Mouse (Mus musculus): Measurements from ENCODE around the gene Smg1.

Smg1 gene

GRCm38 (mm10) chr7:118243453-118244385, at the start of gene Smg1:
Gene Smg1 (minus strand): TSS chr7:118243670.
- DNase-seq (ENCODE audit: low read depth, low spot score), result peak; percentile 98

GRCm38 (mm10) chr7:118283186-118283585, 39.7 kb upstream of the Smg1 start:
- no peak for DNase-seq (ENCODE audit: low read depth, low spot score)

GRCm38 (mm10) chr7:118282543-118282942, 39.1 kb upstream of the Smg1 start:
- no peak for DNase-seq (ENCODE audit: low read depth, low spot score)

- no peak for DNase-seq (ENCODE audit: low read depth, low spot score)
These were observed 36.1 kb upstream of the Smg1 start for GRCm38 (mm10) chr7:118279521-118279920.

GRCm38 (mm10) chr7:118277335-118277910, 34.0 kb upstream of the Smg1 start:
- peak; percentile 82 for DNase-seq (ENCODE audit: low read depth, low spot score)

- no peak for DNase-seq (ENCODE audit: low read depth, low spot score)
These were observed 33.3 kb upstream of the Smg1 start for GRCm38 (mm10) chr7:118276684-118277334.

GRCm38 (mm10) chr7:118275265-118275664, 31.8 kb upstream of the Smg1 start:
- no peak for DNase-seq (ENCODE audit: low read depth, low spot score)

- DNase-seq (ENCODE audit: low read depth, low spot score), result no peak
These were observed 31.4 kb upstream of the Smg1 start for GRCm38 (mm10) chr7:118274851-118275250.

GRCm38 (mm10) chr7:118274169-118274568, 30.7 kb upstream of the Smg1 start:
- no peak for DNase-seq (ENCODE audit: low read depth, low spot score)

GRCm38 (mm10) chr7:118266099-118266498, 22.6 kb upstream of the Smg1 start:
- DNase-seq (ENCODE audit: low read depth, low spot score), result peak; percentile 75

GRCm38 (mm10) chr7:118263606-118264005, 20.1 kb upstream of the Smg1 start:
- no peak for DNase-seq (ENCODE audit: low read depth, low spot score)

- no peak for DNase-seq (ENCODE audit: low read depth, low spot score)
These were observed 18.9 kb upstream of the Smg1 start for GRCm38 (mm10) chr7:118262409-118262808.

GRCm38 (mm10) chr7:118259676-118260305, 16.3 kb upstream of the Smg1 start:
- DNase-seq (ENCODE audit: low read depth, low spot score), result no peak

GRCm38 (mm10) chr7:118258451-118258850, 15.0 kb upstream of the Smg1 start:
- no peak for DNase-seq (ENCODE audit: low read depth, low spot score)

GRCm38 (mm10) chr7:118256740-118257139, 13.3 kb upstream of the Smg1 start:
- DNase-seq (ENCODE audit: low read depth, low spot score), result no peak

- DNase-seq (ENCODE audit: low read depth, low spot score), result peak; percentile 51
These were observed 11.0 kb upstream of the Smg1 start for GRCm38 (mm10) chr7:118254460-118254859.

GRCm38 (mm10) chr7:118254015-118254414, 10.5 kb upstream of the Smg1 start:
- DNase-seq (ENCODE audit: low read depth, low spot score), result no peak

GRCm38 (mm10) chr7:118252979-118253378, 9.5 kb upstream of the Smg1 start:
- DNase-seq (ENCODE audit: low read depth, low spot score), result no peak

GRCm38 (mm10) chr7:118252349-118252748, 8.9 kb upstream of the Smg1 start:
- DNase-seq (ENCODE audit: low read depth, low spot score), result peak; percentile 92

- DNase-seq (ENCODE audit: low read depth, low spot score), result peak; percentile 74
These were observed 8.1 kb upstream of the Smg1 start for GRCm38 (mm10) chr7:118251392-118252170.
